Mouse (Mus musculus): ENCODE results near the gene Zranb3. TPM values are rescaled to one million over a fixed set of nuclear protein-coding genes. Genes with fewer than 3 reads are reported as not detected.

Zranb3 gene
- polyA plus RNA-seq, 1 experiment, result 7.6 TPM

DNA sequence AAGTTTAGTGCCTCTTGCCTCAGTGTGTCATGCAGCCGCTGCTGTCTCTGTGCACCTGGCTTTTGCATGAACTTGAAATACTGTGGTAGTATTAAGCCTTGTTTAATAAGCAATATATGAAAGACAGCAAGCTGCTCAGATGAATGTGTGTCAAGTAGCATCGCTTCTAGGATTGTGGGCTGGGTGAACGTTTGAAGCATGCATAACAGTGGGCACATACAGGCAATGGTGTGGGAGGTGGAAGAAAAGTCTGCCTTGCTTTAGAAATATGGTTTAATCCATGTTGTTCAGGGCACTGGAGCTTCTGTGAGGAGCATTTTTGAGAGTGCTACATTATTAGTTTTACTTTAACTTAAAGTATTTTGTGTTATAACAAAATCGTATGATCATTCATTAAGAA is 109.0 kb downstream of the Zranb3 start:
- WGBS, result 91% methylated on average over 4 of the region's 4 CpGs
- H3K27ac ChIP-seq (ENCODE audit: control insufficient read depth, insufficient read depth, low read depth, low read length, poor library complexity), result no peak overlapping the region
- TF ChIP-seq POLR2A (IDR thresholded peaks at IDR 0.05; ENCODE audit: borderline replicate concordance, control insufficient read depth, low read depth, low read length), result no peak
- TF ChIP-seq CTCF (IDR thresholded peaks at IDR 0.05; ENCODE audit: control insufficient read depth, insufficient read depth, low read length), result no peak
- no peaks in the 10 kb centered on the region for H3K4me1 ChIP-seq (ENCODE audit: control insufficient read depth, insufficient read depth, low read length)
- H3K4me3 ChIP-seq (replicated peaks; ENCODE audit: control insufficient read depth, low read depth, low read length), result no peak overlapping the region

GRCm38 (mm10) chr1:127989876-127990731 is 112.7 kb downstream of the Zranb3 start:
- 87% methylated on average over 9 of the region's 9 CpGs for WGBS
- Histone ChIP-seq H3K4me3 (replicated peaks; ENCODE audit: control insufficient read depth, low read depth, low read length) (no peak overlapping the region), H3K4me1 (ENCODE audit: control insufficient read depth, insufficient read depth, low read length) (no peaks in the 10 kb centered on the region), H3K27ac (ENCODE audit: control insufficient read depth, insufficient read depth, low read depth, low read length, poor library complexity) (no peak overlapping the region)
- TF ChIP-seq CTCF (IDR thresholded peaks at IDR 0.05; ENCODE audit: control insufficient read depth, insufficient read depth, low read length) (no peak), POLR2A (IDR thresholded peaks at IDR 0.05; ENCODE audit: borderline replicate concordance, control insufficient read depth, low read depth, low read length) (no peak)

DNA sequence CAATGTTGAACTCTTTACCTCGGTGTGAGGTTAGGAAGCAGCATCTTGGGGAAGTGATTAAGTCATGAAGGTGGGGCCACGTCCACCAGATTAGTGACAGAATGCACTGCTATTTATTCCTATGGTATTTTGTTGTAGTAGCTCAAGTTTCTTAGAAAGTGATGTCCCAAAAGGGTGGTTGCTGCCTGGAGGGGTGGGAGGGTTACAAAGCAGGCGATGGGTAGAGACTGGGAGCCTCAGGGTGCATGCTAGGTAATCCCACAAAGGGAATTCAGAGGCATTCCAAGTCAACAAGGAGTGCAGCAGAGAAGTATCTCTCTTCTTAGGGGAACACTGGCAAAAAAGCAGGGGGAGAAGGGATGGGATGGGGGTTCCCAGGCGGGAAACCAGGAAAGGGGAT is 113.5 kb downstream of the Zranb3 start:
- WGBS, result 77% methylated on average over 4 of the region's 4 CpGs
- Histone ChIP-seq H3K4me3 (replicated peaks; ENCODE audit: control insufficient read depth, low read depth, low read length) (no peak overlapping the region), H3K4me1 (ENCODE audit: control insufficient read depth, insufficient read depth, low read length) (no peaks in the 10 kb centered on the region), H3K27ac (ENCODE audit: control insufficient read depth, insufficient read depth, low read depth, low read length, poor library complexity) (no peak overlapping the region)
- TF ChIP-seq CTCF (IDR thresholded peaks at IDR 0.05; ENCODE audit: control insufficient read depth, insufficient read depth, low read length) (no peak), POLR2A (IDR thresholded peaks at IDR 0.05; ENCODE audit: borderline replicate concordance, control insufficient read depth, low read depth, low read length) (no peak)

DNA sequence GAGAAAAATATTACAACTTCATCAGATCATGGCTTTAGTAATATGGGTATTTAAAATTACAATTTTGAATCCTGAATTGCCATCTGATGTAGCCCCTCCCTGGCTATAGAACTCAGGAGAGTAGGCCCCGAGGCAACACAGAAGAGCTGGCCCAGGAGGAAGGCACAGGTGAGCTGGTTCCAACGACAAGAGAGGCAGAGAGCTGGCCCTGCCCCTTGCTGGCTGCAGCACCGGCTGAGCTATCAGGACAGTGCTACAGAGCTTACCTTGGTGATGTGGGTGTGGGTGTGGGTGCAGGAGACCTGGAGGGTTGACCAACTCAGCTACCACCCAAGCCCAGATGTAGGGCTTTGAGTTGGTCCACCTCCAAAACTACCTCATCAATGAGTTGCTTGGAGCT is 114.6 kb downstream of the Zranb3 start:
- Histone ChIP-seq H3K4me3 (replicated peaks; ENCODE audit: control insufficient read depth, low read depth, low read length) (no peak overlapping the region), H3K27ac (ENCODE audit: control insufficient read depth, insufficient read depth, low read depth, low read length, poor library complexity) (no peak overlapping the region), H3K4me1 (ENCODE audit: control insufficient read depth, insufficient read depth, low read length) (no peaks in the 10 kb centered on the region)
- no peak for TF ChIP-seq CTCF (IDR thresholded peaks at IDR 0.05; ENCODE audit: control insufficient read depth, insufficient read depth, low read length)
- TF ChIP-seq POLR2A (IDR thresholded peaks at IDR 0.05; ENCODE audit: borderline replicate concordance, control insufficient read depth, low read depth, low read length), result no peak
- WGBS, result 89% methylated on average over 3 of the region's 3 CpGs

DNA sequence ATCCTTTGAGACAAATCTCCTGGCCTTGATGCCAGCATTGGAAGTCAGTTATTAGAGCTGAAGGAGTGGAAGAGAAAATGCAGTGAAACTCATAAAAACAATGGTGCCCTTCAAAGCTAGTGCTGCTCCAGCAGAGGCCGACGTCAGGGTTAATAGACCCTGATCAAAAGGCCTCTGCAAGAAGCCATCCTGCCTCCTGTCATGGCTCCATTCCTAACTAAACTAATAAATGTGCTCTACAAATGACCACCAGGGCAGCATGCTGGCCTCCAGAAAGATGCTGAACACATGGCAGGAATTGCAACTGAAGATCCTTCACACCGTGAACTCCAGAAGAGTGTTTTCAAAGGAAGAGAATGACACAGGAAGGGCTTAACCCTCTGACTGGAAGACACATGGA is 117.5 kb downstream of the Zranb3 start:
- Histone ChIP-seq H3K27ac (ENCODE audit: control insufficient read depth, insufficient read depth, low read depth, low read length, poor library complexity) (no peak overlapping the region), H3K4me1 (ENCODE audit: control insufficient read depth, insufficient read depth, low read length) (no peaks in the 10 kb centered on the region; the same call in 1 of the 2 replicates), H3K4me3 (replicated peaks; ENCODE audit: control insufficient read depth, low read depth, low read length) (no peak overlapping the region)
- no peak for TF ChIP-seq CTCF (IDR thresholded peaks at IDR 0.05; ENCODE audit: control insufficient read depth, insufficient read depth, low read length)
- TF ChIP-seq POLR2A (IDR thresholded peaks at IDR 0.05; ENCODE audit: borderline replicate concordance, control insufficient read depth, low read depth, low read length), result no peak
- 86% methylated on average over 3 of the region's 3 CpGs for WGBS

- no peaks in the 10 kb centered on the region; the same call in 1 of the 2 replicates for H3K4me1 ChIP-seq (ENCODE audit: control insufficient read depth, insufficient read depth, low read length)
- TF ChIP-seq CTCF (IDR thresholded peaks at IDR 0.05; ENCODE audit: control insufficient read depth, insufficient read depth, low read length), result no peak
- no peak for TF ChIP-seq POLR2A (IDR thresholded peaks at IDR 0.05; ENCODE audit: borderline replicate concordance, control insufficient read depth, low read depth, low read length)
- H3K4me3 ChIP-seq (replicated peaks; ENCODE audit: control insufficient read depth, low read depth, low read length), result no peak overlapping the region
- WGBS, result 88% methylated on average over 5 of the region's 5 CpGs
- no peak overlapping the region for H3K27ac ChIP-seq (ENCODE audit: control insufficient read depth, insufficient read depth, low read depth, low read length, poor library complexity)
Observed at GRCm38 (mm10) chr1:127983274-127983993, 119.4 kb downstream of the Zranb3 start.

DNA sequence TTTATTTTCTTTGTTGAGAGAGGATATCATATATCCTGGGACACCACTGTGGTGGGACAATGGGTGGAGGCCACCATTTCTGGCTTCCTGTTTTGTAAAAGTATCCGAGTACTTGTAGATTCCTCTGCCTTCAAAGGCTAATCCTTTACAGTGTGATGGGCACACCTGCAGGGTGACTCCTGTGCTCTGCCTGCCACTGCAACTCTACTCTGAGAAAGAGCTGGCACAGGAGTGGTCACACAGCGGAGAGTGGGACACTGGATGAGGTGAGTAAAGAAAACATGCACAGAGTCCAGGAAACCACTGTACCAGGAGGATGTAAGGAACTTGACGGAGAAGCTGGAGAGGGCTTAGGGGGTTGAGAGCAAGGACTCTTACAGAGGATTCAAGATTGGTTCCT is 120.6 kb downstream of the Zranb3 start:
- WGBS, result 70% methylated on average over 3 of the region's 3 CpGs
- H3K4me1 ChIP-seq (ENCODE audit: control insufficient read depth, insufficient read depth, low read length), result no peaks in the 10 kb centered on the region; the same call in 1 of the 2 replicates
- no peak overlapping the region for H3K4me3 ChIP-seq (replicated peaks; ENCODE audit: control insufficient read depth, low read depth, low read length)
- H3K27ac ChIP-seq (ENCODE audit: control insufficient read depth, insufficient read depth, low read depth, low read length, poor library complexity), result no peak overlapping the region
- TF ChIP-seq POLR2A (IDR thresholded peaks at IDR 0.05; ENCODE audit: borderline replicate concordance, control insufficient read depth, low read depth, low read length) (no peak), CTCF (IDR thresholded peaks at IDR 0.05; ENCODE audit: control insufficient read depth, insufficient read depth, low read length) (no peak)

GRCm38 (mm10) chr1:127980911-127981559 is 121.8 kb downstream of the Zranb3 start:
- no peak overlapping the region for H3K27ac ChIP-seq (ENCODE audit: control insufficient read depth, insufficient read depth, low read depth, low read length, poor library complexity)
- TF ChIP-seq CTCF (IDR thresholded peaks at IDR 0.05; ENCODE audit: control insufficient read depth, insufficient read depth, low read length) (no peak), POLR2A (IDR thresholded peaks at IDR 0.05; ENCODE audit: borderline replicate concordance, control insufficient read depth, low read depth, low read length) (no peak)
- WGBS, result 39% methylated on average over 2 of the region's 2 CpGs
- no peak overlapping the region for H3K4me3 ChIP-seq (replicated peaks; ENCODE audit: control insufficient read depth, low read depth, low read length)
- H3K4me1 ChIP-seq (ENCODE audit: control insufficient read depth, insufficient read depth, low read length), result no peaks in the 10 kb centered on the region; the same call in 1 of the 2 replicates

All from bone marrow, adult 2 months (tissue).